Mouse (Mus musculus) midbrain, embryonic 14.5 days (tissue): ENCODE data around the gene Il3. TPM values are rescaled to one million over a fixed set of nuclear protein-coding genes. Genes with fewer than 3 reads are reported as not detected.

Experiments
- ATAC-seq: fragments of 200-750 bp; cut with Nextera tagmentation; 2 replicates; pipeline ENCODE4 v1.8.0; 2017; ENCODE audit warnings: moderate number of reproducible peaks, moderate library complexity; ENCODE audit not compliant: low FRiP score, low TSS enrichment
- DNase-seq: peaks from one replicate; pipeline ENCODE4 v3.0.0-alpha.2; 2015
- H3K27ac ChIP-seq: fragments of 300-500 bp; sonication (generic); replicated peaks from 2 replicates; pipeline ENCODE4 v1.5.1; 2014; ENCODE audit warnings: mild to moderate bottlenecking, low read depth, low read length, moderate library complexity
- H3K27me3 ChIP-seq: fragments of 300-500 bp; sonication (generic); 2 replicates; pipeline ENCODE4 v1.6.1; 2014; ENCODE audit warnings: low read length, control low read depth, mixed read lengths; ENCODE audit not compliant: control insufficient read depth, insufficient read depth
- H3K36me3 ChIP-seq: fragments of 300-500 bp; sonication (generic); 2 replicates; pipeline ENCODE4 v1.6.1; 2014; ENCODE audit warnings: low read length, control low read depth; ENCODE audit not compliant: control insufficient read depth, insufficient read depth
- H3K4me1 ChIP-seq: fragments of 300-500 bp; sonication (generic); 2 replicates; pipeline ENCODE4 v1.6.1; 2014; ENCODE audit warnings: mild to moderate bottlenecking, antibody characterized with exemption, low read length, control low read depth; ENCODE audit not compliant: control insufficient read depth, insufficient read depth
- H3K4me2 ChIP-seq: fragments of 300-500 bp; sonication (generic); 2 replicates; pipeline ENCODE4 v1.6.1; 2014; ENCODE audit warnings: mild to moderate bottlenecking, low read length, moderate library complexity
- H3K4me3 ChIP-seq: fragments of 300-500 bp; sonication (generic); replicated peaks from 2 replicates; pipeline ENCODE4 v1.5.1; 2014; ENCODE audit warnings: low read depth, low read length
- H3K9ac ChIP-seq: fragments of 300-500 bp; sonication (generic); replicated peaks from 2 replicates; pipeline ENCODE4 v1.6.1; 2014; ENCODE audit warnings: mild to moderate bottlenecking, low read length, moderate library complexity
- H3K9me3 ChIP-seq: fragments of 300-500 bp; sonication (generic); 2 replicates; pipeline ENCODE4 v1.6.1; 2016; ENCODE audit warnings: low read length, control low read depth, mixed read lengths; ENCODE audit not compliant: control insufficient read depth
- WGBS: fragments of 180-500 bp; shearing (Covaris S2); extraction: QIAGEN DNeasy Blood & Tissue Kit; methylation state at CpG from one replicate; pipeline ENCODE4 v1.1.7; 2014; 5-methylcytosine and 5-hydroxymethylcytosine counted together
- polyA plus RNA-seq: library from polyadenylated mRNA; unstranded; fragments of >200 nt; fragmentation: Nextera tagmentation; extraction: Ambion mirVana; gene quantifications from 2 replicates; pipeline ENCODE4 v1.2.1, GENCODE M21; 2014

Il3 gene
- polyA plus RNA-seq, result not detected in 2 replicates

- Histone ChIP-seq H3K27me3 (no peaks in the 10 kb centered on the region), H3K27ac (no peak within 1 kb of the TSS), H3K36me3 (no peaks in the 10 kb centered on the region), H3K9ac (no peak within 1 kb of the TSS), H3K4me3 (no peak within 1 kb of the TSS), H3K4me1 (no peaks in the 10 kb centered on the region), H3K4me2 (no peak within 1 kb of the TSS), H3K9me3 (no peaks in the 10 kb centered on the region)
- DNase-seq, result no peak
- ATAC-seq, result no peak
- WGBS, result 81% methylated on average over 6 of the region's 6 CpGs
These were observed at the start of gene Il3 for GRCm38 (mm10) chr11:54267177-54267576. TSS of gene Il3 (minus strand) at chr11:54267277.

- Histone ChIP-seq H3K4me1 (peaks cover 39% of the 10 kb centered on the region), H3K4me2 (no peak overlapping the region), H3K9me3 (no peaks in the 10 kb centered on the region), H3K36me3 (peaks cover 6% of the 10 kb centered on the region), H3K9ac (no peak overlapping the region), H3K4me3 (no peak overlapping the region), H3K27me3 (no peaks in the 10 kb centered on the region), H3K27ac (no peak overlapping the region)
- 86% methylated on average over 5 of the region's 5 CpGs for WGBS
- DNase-seq, result no peak
- no peak for ATAC-seq
These were observed 48.3 kb upstream of the Il3 start for GRCm38 (mm10) chr11:54315336-54315735.

- Histone ChIP-seq H3K27ac (no peak overlapping the region), H3K4me3 (no peak overlapping the region), H3K27me3 (no peaks in the 10 kb centered on the region), H3K9ac (no peak overlapping the region), H3K4me2 (no peak overlapping the region), H3K9me3 (no peaks in the 10 kb centered on the region), H3K4me1 (peaks cover 39% of the 10 kb centered on the region), H3K36me3 (0 out of 2 replicates have a peak, but pooled peaks cover under 1% of the 10 kb centered on the region)
- ATAC-seq (peak; percentile 54; the same call in 1 of the 2 replicates), DNase-seq (peak; percentile 31)
- 2% methylated on average over 3 of the region's 3 CpGs for WGBS
These were observed 47.7 kb upstream of the Il3 start for GRCm38 (mm10) chr11:54314740-54315139.

- DNase-seq (peak; percentile 17), ATAC-seq (no peak)
- no peaks in the 10 kb centered on the region for H3K36me3 ChIP-seq
- no peak overlapping the region for H3K4me3 ChIP-seq
- 61% methylated on average over 7 of the region's 7 CpGs for WGBS
- no peaks in the 10 kb centered on the region for H3K9me3 ChIP-seq
- H3K27ac ChIP-seq, result peak overlapping the region; percentile 4; the same call in 1 of the 2 replicates
- H3K27me3 ChIP-seq, result no peaks in the 10 kb centered on the region
- H3K9ac ChIP-seq, result no peak overlapping the region
- H3K4me2 ChIP-seq, result no peak overlapping the region
- peaks cover 39% of the 10 kb centered on the region for H3K4me1 ChIP-seq
These were observed 46.6 kb upstream of the Il3 start for GRCm38 (mm10) chr11:54313391-54314360.

- WGBS, result 13% methylated on average over 1 of the region's 1 CpGs
- Histone ChIP-seq H3K27me3 (no peaks in the 10 kb centered on the region), H3K4me3 (no peak overlapping the region), H3K4me2 (no peak overlapping the region), H3K9ac (no peak overlapping the region), H3K36me3 (no peaks in the 10 kb centered on the region), H3K27ac (peak overlapping the region; percentile 61; the same call in 1 of the 2 replicates), H3K9me3 (no peaks in the 10 kb centered on the region), H3K4me1 (peaks cover 39% of the 10 kb centered on the region)
- DNase-seq (peak; percentile 15), ATAC-seq (no peak)
These were observed 45.5 kb upstream of the Il3 start for GRCm38 (mm10) chr11:54312603-54313002.

GRCm38 (mm10) chr11:54312021-54312420, 44.9 kb upstream of the Il3 start:
- Histone ChIP-seq H3K27ac (peak overlapping the region; percentile 61), H3K4me3 (no peak overlapping the region), H3K36me3 (no peaks in the 10 kb centered on the region), H3K4me1 (peaks cover 42% of the 10 kb centered on the region), H3K9ac (0 out of 2 replicates have a peak overlapping the region, but pooled peaks have one; percentile 12), H3K27me3 (no peaks in the 10 kb centered on the region), H3K9me3 (no peaks in the 10 kb centered on the region), H3K4me2 (no peak overlapping the region)
- DNase-seq (peak; percentile 57), ATAC-seq (peak; percentile 46; the same call in 1 of the 2 replicates)
- under 1% methylated on average over 5 of the region's 5 CpGs for WGBS

GRCm38 (mm10) chr11:54310588-54310987, 43.5 kb upstream of the Il3 start:
- 88% methylated on average over 2 of the region's 2 CpGs for WGBS
- Histone ChIP-seq H3K4me2 (no peak overlapping the region), H3K27ac (no peak overlapping the region), H3K36me3 (no peaks in the 10 kb centered on the region), H3K4me1 (peaks cover 56% of the 10 kb centered on the region), H3K27me3 (no peaks in the 10 kb centered on the region), H3K9me3 (no peaks in the 10 kb centered on the region), H3K9ac (no peak overlapping the region), H3K4me3 (no peak overlapping the region)
- DNase-seq, result no peak
- no peak for ATAC-seq

- Histone ChIP-seq H3K9me3 (no peaks in the 10 kb centered on the region), H3K4me2 (0 out of 2 replicates have a peak overlapping the region, but pooled peaks have one; percentile 2), H3K36me3 (no peaks in the 10 kb centered on the region), H3K27me3 (no peaks in the 10 kb centered on the region), H3K4me3 (no peak overlapping the region), H3K27ac (no peak overlapping the region), H3K4me1 (peaks cover 44% of the 10 kb centered on the region), H3K9ac (no peak overlapping the region)
- 80% methylated on average over 7 of the region's 7 CpGs for WGBS
- ATAC-seq (no peak), DNase-seq (peak; percentile 72)
These were observed 40.2 kb upstream of the Il3 start for GRCm38 (mm10) chr11:54307139-54307816.
